Mouse (Mus musculus) hindbrain, embryonic 13.5 days (tissue): Measurements from ENCODE around the gene 1810046K07Rik. TPM values are rescaled to one million over a fixed set of nuclear protein-coding genes. Genes with fewer than 3 reads are reported as not detected.

Experiments used
- ATAC-seq: fragments of 200-750 bp; cut with Nextera tagmentation; 2 replicates; pipeline ENCODE4 v1.8.0; 2017; ENCODE audit warnings: moderate TSS enrichment; ENCODE audit not compliant: low FRiP score
- H3K27ac ChIP-seq: fragments of 300-500 bp; sonication (generic); 2 replicates; pipeline ENCODE4 v1.5.1; 2015; ENCODE audit warnings: inconsistent platforms, mild to moderate bottlenecking, moderate library complexity
- H3K27me3 ChIP-seq: fragments of 300-500 bp; sonication (generic); 2 replicates; pipeline ENCODE4 v1.6.1; 2015; ENCODE audit warnings: mild to moderate bottlenecking, inconsistent platforms
- H3K36me3 ChIP-seq: fragments of 300-500 bp; sonication (generic); 2 replicates; pipeline ENCODE4 v1.6.1; 2015; ENCODE audit warnings: mild to moderate bottlenecking, inconsistent platforms
- H3K4me1 ChIP-seq: fragments of 300-500 bp; sonication (generic); replicated peaks from 2 replicates; pipeline ENCODE4 v1.6.1; 2015; ENCODE audit warnings: inconsistent platforms
- H3K4me2 ChIP-seq: fragments of 300-500 bp; sonication (generic); 2 replicates; pipeline ENCODE4 v1.6.1; 2015; ENCODE audit warnings: inconsistent platforms, mild to moderate bottlenecking, moderate library complexity
- H3K4me3 ChIP-seq: fragments of 300-500 bp; sonication (generic); 2 replicates; pipeline ENCODE4 v1.5.1; 2015; ENCODE audit warnings: mild to moderate bottlenecking, inconsistent platforms
- H3K9ac ChIP-seq: fragments of 300-500 bp; sonication (generic); 2 replicates; pipeline ENCODE4 v1.6.1; 2015; ENCODE audit warnings: mild to moderate bottlenecking, inconsistent platforms
- H3K9me3 ChIP-seq: fragments of 300-500 bp; sonication (generic); 2 replicates; pipeline ENCODE4 v1.6.1; 2016; ENCODE audit warnings: inconsistent platforms
- WGBS: fragments of 180-500 bp; shearing (Covaris S2); methylation state at CpG from one replicate; pipeline ENCODE4 v1.1.7; 2015; 5-methylcytosine and 5-hydroxymethylcytosine counted together
- polyA plus RNA-seq: library from polyadenylated mRNA; unstranded; fragments of >200 nt; fragmentation: Nextera tagmentation; extraction: Ambion mirVana; gene quantifications from 2 replicates; pipeline ENCODE4 v1.2.1, GENCODE M21; 2015

The 1810046K07Rik gene
- polyA plus RNA-seq, 1 experiment from 2014 or later: not detected

DNA sequence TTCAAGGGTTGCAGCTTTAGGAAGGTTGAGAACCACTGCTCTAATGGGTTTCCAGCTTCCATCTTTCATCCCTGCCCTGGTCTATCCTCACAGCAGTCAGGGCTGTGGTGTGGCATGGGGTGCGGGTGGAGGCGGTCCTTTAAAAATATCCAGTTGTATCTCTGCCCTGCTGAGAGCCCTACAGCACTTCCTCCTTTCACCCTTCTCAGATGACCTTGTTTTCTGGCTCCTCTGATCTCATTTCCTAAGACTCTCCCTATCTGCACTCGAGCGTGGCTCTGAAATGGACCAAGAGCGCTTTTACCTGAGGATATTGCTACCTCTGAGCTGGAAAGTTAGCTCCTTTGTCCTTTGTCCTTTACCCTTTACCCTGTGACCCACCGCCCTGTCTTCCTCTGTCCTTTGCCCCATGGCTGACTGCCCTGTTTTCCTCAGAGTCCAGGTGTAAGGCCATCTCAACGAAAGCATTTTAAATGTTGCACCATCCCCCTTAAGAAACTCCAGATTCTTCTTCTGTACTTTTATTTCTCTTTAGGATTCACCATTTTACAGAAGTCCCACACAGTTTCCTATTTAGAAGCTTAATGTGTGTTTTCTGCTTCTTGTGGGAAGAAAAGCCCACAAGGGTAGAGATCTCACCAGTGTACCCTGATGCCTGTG lies 4.2 kb downstream of the 1810046K07Rik start:
- Histone ChIP-seq H3K9ac (no peak overlapping the region), H3K27ac (no peak overlapping the region), H3K9me3 (no peaks in the 10 kb centered on the region), H3K27me3 (no peaks in the 10 kb centered on the region), H3K4me3 (no peak overlapping the region), H3K4me1 (no peaks in the 10 kb centered on the region), H3K4me2 (no peak overlapping the region), H3K36me3 (no peaks in the 10 kb centered on the region)
- WGBS: 86% methylated on average over 7 of the region's 7 CpGs
- ATAC-seq: no peak

DNA sequence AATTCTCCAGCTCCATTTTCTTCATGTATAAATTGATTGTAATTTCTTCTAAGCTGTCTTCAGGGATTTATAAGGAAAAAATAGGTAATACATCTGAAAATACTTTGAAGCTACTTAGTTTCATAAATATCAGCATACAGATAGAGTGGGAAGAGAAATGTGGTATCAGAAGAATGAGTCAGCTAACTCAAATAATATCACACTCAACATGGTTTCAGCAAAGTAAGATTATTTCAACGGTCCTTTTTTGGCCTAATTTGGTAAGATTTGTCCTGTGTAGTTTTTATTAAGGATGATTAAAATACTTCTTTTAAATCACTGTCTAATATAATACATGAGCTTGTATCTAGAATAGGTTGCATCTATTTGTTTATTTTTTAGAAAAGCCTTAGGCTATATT lies 8.6 kb downstream of the 1810046K07Rik start:
- H3K4me1 ChIP-seq: no peaks in the 10 kb centered on the region
- no peaks in the 10 kb centered on the region for H3K27me3 ChIP-seq
- H3K9ac ChIP-seq: no peak overlapping the region
- no peaks in the 10 kb centered on the region for H3K36me3 ChIP-seq
- no peaks in the 10 kb centered on the region for H3K9me3 ChIP-seq
- H3K4me2 ChIP-seq: no peak overlapping the region
- H3K4me3 ChIP-seq: no peak overlapping the region
- ATAC-seq: no peak
- WGBS: 82% methylated on average over 1 of the region's 1 CpGs
- H3K27ac ChIP-seq: no peak overlapping the region

DNA sequence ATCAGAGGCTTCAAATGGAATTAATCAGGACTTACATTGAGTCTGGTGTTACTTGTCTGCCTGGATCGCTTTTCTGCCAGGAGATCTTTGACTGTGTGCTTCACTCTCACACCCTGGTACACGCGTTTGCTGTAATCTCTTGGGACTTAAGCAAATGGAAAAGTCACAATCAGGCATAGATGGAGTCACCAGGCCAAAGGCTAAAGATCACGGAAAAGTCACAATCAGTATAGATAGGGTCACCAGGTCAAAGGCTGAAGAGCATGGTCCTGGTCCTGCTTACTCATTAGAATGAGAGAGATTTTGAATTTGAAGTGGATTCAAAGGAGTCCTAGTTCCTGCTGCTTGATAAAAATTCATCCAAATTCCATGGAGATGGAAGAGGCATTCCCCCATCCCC lies 10.5 kb downstream of the 1810046K07Rik start:
- H3K4me3 ChIP-seq: no peak overlapping the region
- H3K36me3 ChIP-seq: no peaks in the 10 kb centered on the region
- H3K4me2 ChIP-seq: no peak overlapping the region
- no peaks in the 10 kb centered on the region for H3K9me3 ChIP-seq
- no peaks in the 10 kb centered on the region for H3K4me1 ChIP-seq
- H3K27me3 ChIP-seq: no peaks in the 10 kb centered on the region
- WGBS: 83% methylated on average over 4 of the region's 4 CpGs
- no peak overlapping the region for H3K27ac ChIP-seq
- H3K9ac ChIP-seq: no peak overlapping the region
- no peak for ATAC-seq

GRCm38 (mm10) chr9:51317322-51317721 lies 11.4 kb downstream of the 1810046K07Rik start:
- Histone ChIP-seq H3K27me3 (no peaks in the 10 kb centered on the region), H3K9ac (no peak overlapping the region), H3K4me3 (no peak overlapping the region), H3K27ac (no peak overlapping the region), H3K9me3 (no peaks in the 10 kb centered on the region), H3K36me3 (no peaks in the 10 kb centered on the region), H3K4me2 (no peak overlapping the region), H3K4me1 (no peaks in the 10 kb centered on the region)
- ATAC-seq: no peak
- 90% methylated on average over 4 of the region's 4 CpGs for WGBS

- no peaks in the 10 kb centered on the region for H3K4me1 ChIP-seq
- no peaks in the 10 kb centered on the region for H3K9me3 ChIP-seq
- no peak overlapping the region for H3K9ac ChIP-seq
- H3K27ac ChIP-seq: no peak overlapping the region
- WGBS: 83% methylated on average over 6 of the region's 6 CpGs
- no peak overlapping the region for H3K4me3 ChIP-seq
- no peaks in the 10 kb centered on the region for H3K36me3 ChIP-seq
- no peak for ATAC-seq
- no peaks in the 10 kb centered on the region for H3K27me3 ChIP-seq
- H3K4me2 ChIP-seq: no peak overlapping the region
Observed at GRCm38 (mm10) chr9:51315402-51316063, 13.2 kb downstream of the 1810046K07Rik start.

- no peaks in the 10 kb centered on the region for H3K27me3 ChIP-seq
- no peak overlapping the region for H3K4me2 ChIP-seq
- H3K4me1 ChIP-seq: no peaks in the 10 kb centered on the region
- WGBS: 60% methylated on average over 18 of the region's 18 CpGs
- no peak overlapping the region for H3K27ac ChIP-seq
- no peak overlapping the region for H3K4me3 ChIP-seq
- H3K9ac ChIP-seq: 0 out of 2 replicates have a peak overlapping the region, but pooled peaks have one; percentile 20
- ATAC-seq: no peak
- no peaks in the 10 kb centered on the region for H3K9me3 ChIP-seq
- no peaks in the 10 kb centered on the region for H3K36me3 ChIP-seq
Observed at GRCm38 (mm10) chr9:51312554-51313317, 16.0 kb downstream of the 1810046K07Rik start.

- WGBS: 89% methylated on average over 7 of the region's 7 CpGs
- Histone ChIP-seq H3K4me3 (no peak overlapping the region), H3K9ac (no peak overlapping the region), H3K4me1 (no peaks in the 10 kb centered on the region), H3K27me3 (no peaks in the 10 kb centered on the region), H3K36me3 (no peaks in the 10 kb centered on the region), H3K4me2 (no peak overlapping the region), H3K27ac (no peak overlapping the region), H3K9me3 (no peaks in the 10 kb centered on the region)
- no peak for ATAC-seq
Observed at GRCm38 (mm10) chr9:51310515-51310914, 18.2 kb downstream of the 1810046K07Rik start.

GRCm38 (mm10) chr9:51306351-51306750 lies 22.4 kb downstream of the 1810046K07Rik start:
- H3K27me3 ChIP-seq: no peaks in the 10 kb centered on the region
- WGBS: 86% methylated on average over 3 of the region's 3 CpGs
- H3K4me3 ChIP-seq: no peak overlapping the region
- H3K9me3 ChIP-seq: no peaks in the 10 kb centered on the region
- H3K4me1 ChIP-seq: no peaks in the 10 kb centered on the region
- no peak overlapping the region for H3K4me2 ChIP-seq
- ATAC-seq: no peak
- no peak overlapping the region for H3K9ac ChIP-seq
- no peaks in the 10 kb centered on the region for H3K36me3 ChIP-seq
- H3K27ac ChIP-seq: no peak overlapping the region

DNA sequence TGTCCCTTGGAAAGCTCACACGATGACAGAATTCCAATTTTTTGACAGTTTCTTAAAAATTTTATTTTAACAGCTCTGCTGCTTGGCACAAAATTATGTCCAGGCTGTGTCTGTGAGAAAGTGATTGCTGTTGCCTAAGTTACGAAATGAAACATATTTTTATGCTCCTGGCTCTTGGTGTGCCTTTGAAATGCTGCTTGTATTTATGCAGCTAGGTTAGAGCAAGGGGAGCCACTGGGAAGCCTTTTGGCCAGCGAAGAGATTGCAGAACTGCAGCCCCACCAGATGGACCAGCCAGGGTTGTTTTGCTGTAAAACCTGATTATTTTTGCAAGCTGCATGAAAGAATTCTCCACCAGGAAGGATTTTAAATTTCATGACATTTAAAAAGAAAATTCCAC lies 23.6 kb downstream of the 1810046K07Rik start:
- no peak for ATAC-seq
- no peaks in the 10 kb centered on the region for H3K4me1 ChIP-seq
- no peaks in the 10 kb centered on the region for H3K36me3 ChIP-seq
- no peak overlapping the region for H3K4me3 ChIP-seq
- no peaks in the 10 kb centered on the region for H3K9me3 ChIP-seq
- no peak overlapping the region for H3K9ac ChIP-seq
- H3K27ac ChIP-seq: no peak overlapping the region
- no peak overlapping the region for H3K4me2 ChIP-seq
- 77% methylated on average over 3 of the region's 3 CpGs for WGBS
- H3K27me3 ChIP-seq: no peaks in the 10 kb centered on the region

DNA sequence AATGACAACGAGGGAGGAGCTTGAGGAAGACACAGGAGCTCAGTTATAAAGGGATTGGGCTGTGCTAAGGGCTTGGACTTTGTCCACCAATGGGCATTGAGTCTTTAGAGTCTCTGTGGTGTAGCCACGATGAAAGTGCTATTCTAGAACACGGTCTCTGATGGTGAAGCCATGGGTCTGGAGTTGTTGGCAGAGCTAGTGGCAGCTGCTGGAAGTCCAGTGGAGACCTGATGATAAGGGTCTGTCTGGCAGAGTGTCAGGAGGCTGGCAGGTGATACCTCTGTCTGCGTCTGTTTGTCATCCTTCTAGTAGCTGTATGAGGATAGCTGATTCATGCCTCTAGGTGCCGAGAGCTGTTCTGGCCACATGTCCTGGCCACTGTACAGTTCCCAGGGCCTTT lies 24.7 kb downstream of the 1810046K07Rik start:
- Histone ChIP-seq H3K9me3 (no peaks in the 10 kb centered on the region), H3K27me3 (no peaks in the 10 kb centered on the region), H3K36me3 (no peaks in the 10 kb centered on the region), H3K4me3 (no peak overlapping the region), H3K27ac (no peak overlapping the region), H3K9ac (no peak overlapping the region), H3K4me2 (no peak overlapping the region), H3K4me1 (no peaks in the 10 kb centered on the region)
- WGBS: 82% methylated on average over 5 of the region's 5 CpGs
- ATAC-seq: no peak

DNA sequence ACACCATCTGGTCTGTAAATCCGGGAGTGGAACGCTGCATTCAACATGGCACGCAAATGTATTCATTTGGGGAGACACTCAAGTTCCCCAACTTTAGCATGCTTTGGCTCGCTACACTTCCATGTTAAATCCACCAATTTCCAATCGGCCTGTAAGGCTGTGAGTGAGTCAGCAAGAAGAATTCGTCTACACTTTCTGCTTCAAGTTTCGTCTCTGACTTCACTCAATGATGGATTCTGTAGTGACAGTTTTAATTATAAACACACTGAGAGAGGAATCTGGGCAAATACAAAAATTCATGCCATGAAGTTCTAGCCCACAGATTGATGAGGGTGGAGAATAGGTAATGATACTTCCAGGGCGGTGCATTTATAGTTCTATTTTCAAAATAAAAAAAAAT lies 35.2 kb downstream of the 1810046K07Rik start:
- H3K4me3 ChIP-seq: no peak overlapping the region
- H3K9me3 ChIP-seq: no peaks in the 10 kb centered on the region
- ATAC-seq: no peak
- no peak overlapping the region for H3K9ac ChIP-seq
- no peaks in the 10 kb centered on the region for H3K36me3 ChIP-seq
- no peak overlapping the region for H3K4me2 ChIP-seq
- H3K4me1 ChIP-seq: no peaks in the 10 kb centered on the region
- 0 out of 2 replicates have a peak, but pooled peaks cover 5% of the 10 kb centered on the region for H3K27me3 ChIP-seq
- 80% methylated on average over 8 of the region's 8 CpGs for WGBS
- no peak overlapping the region for H3K27ac ChIP-seq

GRCm38 (mm10) chr9:51292674-51293073 lies 36.0 kb downstream of the 1810046K07Rik start:
- 40% methylated on average over 4 of the region's 4 CpGs for WGBS
- Histone ChIP-seq H3K27me3 (0 out of 2 replicates have a peak, but pooled peaks cover 5% of the 10 kb centered on the region), H3K9me3 (no peaks in the 10 kb centered on the region), H3K4me2 (no peak overlapping the region), H3K9ac (no peak overlapping the region), H3K4me1 (no peaks in the 10 kb centered on the region), H3K4me3 (no peak overlapping the region), H3K36me3 (no peaks in the 10 kb centered on the region), H3K27ac (no peak overlapping the region)
- 0 out of 2 replicates have a peak, but pooled peaks have one; percentile 54 for ATAC-seq
